Mouse (Mus musculus) gastrocnemius, postnatal 25 days (tissue): Measurements from ENCODE around the gene Atp8b2. TPM values are rescaled to one million over a fixed set of nuclear protein-coding genes. Genes with fewer than 3 reads are reported as not detected.

Experiments
- DNase-seq: peaks from one replicate; pipeline ENCODE4 v3.0.0; 2022
- total RNA-seq, 2 experiments: library from RNA; stranded (reverse); gene quantifications; 1 replicate in 1 of 2; 2 replicates in 1 of 2; pipeline ENCODE4 v1.2.3; 2021

Atp8b2 gene
- total RNA-seq, 2 experiments from 2014 or later: 14.1 to 15.1 TPM

DNA sequence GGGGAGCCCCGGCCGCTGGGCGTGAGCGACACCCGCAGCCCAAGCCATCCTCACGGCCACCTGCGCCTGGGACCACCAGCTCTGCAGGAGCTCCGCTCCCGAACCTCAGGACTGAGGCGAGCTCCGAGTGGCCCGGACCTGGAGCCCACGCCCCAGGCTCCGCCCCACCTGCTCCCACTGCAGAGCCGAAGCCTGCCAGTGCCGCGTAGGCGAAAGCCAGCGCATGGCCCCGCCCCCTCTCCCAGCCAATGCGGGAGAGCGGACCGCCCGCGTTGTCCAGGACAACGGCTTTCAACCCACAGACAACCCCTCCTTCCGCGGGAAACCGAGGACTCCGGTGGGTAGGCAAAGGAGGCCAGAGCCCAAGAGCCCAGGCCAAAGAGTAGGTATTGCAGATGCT, 2.8 kb downstream of the Atp8b2 start:
- peak; percentile 94 for DNase-seq

DNA sequence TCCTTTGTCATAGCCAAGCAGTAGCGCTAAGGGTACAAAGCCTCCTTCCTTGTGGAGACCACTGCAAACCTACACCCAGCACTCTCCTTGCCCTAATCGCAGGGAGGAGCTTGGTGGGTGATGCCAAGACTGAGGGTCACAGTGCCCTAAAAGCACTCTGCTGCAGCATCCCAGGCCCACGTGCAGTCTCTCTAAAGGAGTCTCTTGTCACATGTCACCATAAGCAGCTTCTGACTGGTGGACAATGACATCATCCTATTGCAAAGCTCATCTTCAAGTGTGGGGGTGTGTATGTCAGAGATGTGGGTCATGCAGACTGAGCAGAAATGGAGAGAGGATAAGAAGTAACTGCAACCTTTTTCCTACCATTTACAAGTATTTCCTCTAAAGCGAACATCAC, 3.9 kb downstream of the Atp8b2 start:
- DNase-seq: no peak

DNA sequence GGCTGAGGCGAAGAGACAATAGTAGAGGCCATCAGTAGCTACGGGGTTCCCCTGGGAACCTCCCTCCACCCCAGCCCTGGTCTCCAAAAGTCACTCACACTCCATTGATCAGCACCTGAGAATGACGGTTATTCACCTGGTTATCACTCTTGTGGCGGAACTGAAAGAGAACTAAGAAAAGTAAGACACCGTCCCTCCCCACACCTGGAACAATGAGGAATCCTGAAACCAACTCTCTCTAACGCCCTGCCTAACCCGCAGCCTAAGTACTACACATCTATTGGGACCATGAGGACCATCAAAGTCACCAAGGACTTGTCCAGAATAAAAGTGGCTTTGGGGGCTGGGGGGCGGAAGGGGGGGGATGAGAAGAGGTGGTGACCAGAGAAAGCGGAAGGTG, 5.4 kb downstream of the Atp8b2 start:
- DNase-seq: no peak

DNA sequence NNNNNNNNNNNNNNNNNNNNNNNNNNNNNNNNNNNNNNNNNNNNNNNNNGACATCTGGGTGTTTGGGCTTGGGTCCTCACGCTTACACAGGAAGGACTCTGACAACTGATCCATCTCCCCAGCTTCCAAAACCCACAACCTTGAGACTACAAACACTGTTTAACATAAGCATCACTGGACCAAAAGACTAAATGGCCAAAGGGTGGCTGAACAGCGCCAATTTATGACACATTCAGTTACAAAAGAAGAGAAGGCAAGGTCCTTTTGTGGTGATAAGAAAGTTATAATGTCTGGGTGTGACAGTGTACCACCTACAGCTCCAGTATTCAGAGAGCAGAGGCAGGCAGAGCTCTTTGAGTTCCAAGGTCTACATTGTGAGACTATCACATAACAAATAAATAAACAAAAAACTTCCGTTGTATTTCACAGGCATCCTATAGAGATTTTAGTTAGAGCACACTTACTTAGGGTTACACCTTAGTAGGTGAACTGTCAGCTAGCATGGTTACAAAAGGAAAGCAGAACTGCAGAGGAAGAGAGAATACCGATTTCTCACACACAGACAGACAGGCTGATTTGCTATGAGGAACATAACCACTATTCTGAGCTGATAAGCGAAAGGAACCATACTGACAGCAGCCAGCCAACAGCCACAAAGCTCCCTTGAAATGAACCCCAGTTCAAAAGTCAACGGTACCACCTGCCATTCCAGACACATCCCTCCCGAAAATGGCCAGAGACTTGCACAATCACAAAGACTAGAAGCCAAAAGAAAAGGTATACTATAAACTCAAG, 6.9 kb downstream of the Atp8b2 start:
- no peak for DNase-seq

DNA sequence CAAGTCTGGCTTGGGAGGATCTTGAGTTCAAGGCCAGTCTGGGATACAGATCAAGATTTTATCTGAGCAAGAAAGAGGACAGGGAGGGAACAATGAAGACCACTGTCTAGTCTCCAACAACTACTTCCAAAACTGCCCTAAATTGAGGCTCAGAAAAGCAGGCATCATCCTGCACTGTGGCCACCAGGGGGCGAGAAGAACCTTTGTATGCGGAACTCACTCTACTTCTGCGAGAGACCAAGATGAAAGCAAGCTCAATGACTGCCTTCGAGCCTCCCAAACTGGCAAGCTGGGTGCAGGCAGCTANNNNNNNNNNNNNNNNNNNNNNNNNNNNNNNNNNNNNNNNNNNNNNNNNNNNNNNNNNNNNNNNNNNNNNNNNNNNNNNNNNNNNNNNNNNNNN, 9.9 kb downstream of the Atp8b2 start:
- DNase-seq: peak; percentile 45

DNA sequence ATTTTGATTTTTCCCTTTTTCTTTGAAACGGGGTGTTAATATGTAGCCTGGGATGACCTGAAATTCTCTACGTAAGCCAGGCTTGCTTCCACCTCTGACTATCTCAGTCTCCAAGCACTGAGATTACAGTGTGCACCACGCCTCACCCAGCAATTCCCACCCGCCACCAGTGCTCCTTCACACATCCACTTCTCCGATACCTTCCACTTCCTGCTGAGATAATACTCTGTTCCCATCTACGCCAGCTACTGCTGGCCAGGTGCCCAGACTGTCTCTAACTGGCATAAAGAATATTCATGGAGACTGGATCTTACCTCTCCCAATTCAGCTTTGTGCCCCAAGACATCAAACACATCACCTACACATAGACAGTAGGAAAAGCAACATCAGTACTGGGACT, 14.7 kb downstream of the Atp8b2 start:
- no peak for DNase-seq

DNA sequence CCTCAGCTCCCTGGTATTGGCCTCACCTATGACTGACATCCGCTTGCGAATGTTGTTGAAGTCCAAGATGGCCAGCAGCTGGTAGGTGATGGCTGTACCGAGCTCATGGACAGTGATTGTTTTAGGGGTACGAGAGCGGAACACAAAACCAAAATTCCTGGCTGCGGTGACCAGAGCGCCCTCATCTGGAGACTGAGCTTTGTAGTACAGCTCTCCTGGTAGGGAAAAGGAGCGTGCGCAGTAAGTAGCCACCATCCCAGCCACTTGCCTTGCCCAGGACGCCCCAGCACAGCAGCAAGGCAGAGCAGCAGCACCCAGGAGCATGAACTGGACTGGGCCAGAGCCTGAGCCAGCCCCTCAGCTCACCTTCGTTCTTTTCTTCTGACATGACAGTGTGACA, 15.3 kb downstream of the Atp8b2 start:
- DNase-seq: no peak

DNA sequence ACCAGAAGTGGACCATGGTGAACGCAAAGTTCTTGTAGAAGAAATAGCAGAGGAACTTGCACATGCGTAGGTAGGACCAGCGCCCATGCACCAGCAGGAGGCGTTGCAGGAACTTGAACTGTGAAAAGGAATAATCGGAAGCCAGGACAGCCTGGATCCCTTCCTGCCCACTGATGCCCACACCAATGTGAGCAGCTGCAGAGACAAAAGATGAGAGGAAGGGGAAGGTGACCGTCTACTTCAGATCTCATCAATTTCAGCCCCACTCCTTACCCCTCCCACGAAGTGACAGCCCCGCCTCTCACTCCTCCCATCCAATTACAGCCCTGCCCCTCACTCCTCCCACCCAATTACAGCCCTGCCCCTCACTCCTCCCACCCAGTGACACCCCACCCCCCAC, 18.3 kb downstream of the Atp8b2 start:
- no peak for DNase-seq

DNA sequence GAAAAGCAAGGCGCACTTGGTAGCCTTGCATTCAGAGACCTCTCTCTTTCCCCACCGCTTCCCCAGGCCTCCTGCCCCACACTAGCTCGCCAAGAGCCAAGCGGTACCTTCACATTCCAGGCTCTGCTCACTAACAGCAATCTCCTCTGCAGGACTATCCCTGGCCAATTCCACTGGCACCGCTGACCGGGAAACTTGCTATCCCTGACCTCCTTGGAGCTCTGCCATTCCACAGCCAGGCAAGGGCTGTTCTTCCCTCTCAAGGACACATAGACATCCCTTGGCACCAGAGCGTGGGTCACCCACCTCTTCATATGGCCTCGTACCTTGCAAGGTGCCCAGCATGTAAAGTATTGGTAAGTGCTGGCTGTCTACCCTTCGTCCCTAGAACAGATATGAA, 20.4 kb downstream of the Atp8b2 start:
- DNase-seq: no peak

DNA sequence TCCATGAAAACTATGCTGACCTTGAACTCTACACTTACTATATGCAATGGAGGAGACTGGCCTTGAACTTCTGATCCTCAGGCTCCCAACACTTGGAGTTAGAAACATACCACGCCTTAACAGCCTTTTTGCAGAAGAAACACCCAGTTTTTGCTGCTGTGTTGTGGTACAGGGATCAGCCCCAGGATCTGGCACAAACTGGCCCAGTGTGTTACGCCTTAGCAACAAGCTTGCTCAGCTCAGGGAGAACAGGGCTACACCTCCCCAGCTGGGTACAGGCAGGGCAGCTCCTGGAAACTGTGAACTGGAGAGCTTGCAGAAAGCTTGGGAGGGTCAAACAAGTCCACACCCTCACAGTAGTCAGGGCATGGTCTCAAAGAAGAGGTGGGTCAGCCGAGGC, 26.8 kb downstream of the Atp8b2 start:
- no peak for DNase-seq

DNA sequence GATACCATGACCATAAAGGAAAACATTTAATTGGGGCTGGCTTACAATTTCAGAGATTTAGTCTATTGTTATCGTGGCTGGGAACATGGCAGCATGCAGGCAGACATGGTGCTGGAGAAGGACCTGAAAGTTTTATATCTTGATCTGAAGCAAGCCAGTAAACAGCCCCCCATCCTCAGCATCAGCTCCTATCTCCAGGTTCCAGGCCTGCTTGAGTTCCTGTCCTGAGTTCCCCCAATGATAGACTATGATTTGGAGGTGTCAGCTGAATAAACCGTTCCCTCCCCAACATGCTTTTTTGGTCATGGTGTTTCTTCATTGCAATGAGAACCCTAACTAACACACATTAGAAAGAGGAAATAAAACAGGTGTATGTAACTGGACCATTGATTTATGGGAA, 30.4 kb downstream of the Atp8b2 start:
- DNase-seq: no peak

DNA sequence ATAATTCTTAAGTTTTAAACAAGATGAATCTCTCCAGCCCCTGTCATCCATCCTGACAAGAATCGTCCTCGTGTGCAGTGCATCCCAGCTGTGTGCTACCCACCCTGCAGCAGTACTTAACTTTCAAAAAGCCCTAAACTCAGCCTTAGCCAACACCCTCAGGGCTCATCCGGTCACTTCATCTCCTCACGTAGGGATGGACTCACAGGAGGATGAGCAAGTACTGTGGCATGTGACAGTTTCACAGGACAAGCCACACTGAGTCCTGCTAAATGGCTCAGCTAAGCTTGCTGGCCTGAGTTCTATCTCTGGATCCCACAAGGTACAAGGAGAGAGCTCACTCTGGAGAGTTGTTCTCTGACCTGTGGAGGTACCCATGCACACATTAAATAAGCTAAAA, 34.4 kb downstream of the Atp8b2 start:
- DNase-seq: no peak

DNA sequence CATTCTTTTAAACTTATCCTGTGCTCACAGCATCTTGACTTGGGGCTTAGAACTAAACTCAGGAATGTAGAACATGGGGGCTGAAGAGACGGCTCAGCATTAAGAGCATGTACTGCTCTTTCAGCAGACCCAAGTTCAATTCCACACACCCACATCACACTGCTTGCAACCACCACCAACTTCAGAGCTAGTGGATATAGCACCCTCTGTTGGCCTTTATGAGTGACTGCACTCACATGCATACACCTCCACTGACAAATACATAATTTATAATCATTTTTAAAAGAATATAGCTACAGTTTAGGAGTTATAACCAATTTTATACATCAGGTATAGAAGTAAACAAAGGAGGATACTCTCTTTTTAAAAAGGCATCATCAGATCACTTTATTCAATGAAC, 36.9 kb downstream of the Atp8b2 start:
- no peak for DNase-seq

DNA sequence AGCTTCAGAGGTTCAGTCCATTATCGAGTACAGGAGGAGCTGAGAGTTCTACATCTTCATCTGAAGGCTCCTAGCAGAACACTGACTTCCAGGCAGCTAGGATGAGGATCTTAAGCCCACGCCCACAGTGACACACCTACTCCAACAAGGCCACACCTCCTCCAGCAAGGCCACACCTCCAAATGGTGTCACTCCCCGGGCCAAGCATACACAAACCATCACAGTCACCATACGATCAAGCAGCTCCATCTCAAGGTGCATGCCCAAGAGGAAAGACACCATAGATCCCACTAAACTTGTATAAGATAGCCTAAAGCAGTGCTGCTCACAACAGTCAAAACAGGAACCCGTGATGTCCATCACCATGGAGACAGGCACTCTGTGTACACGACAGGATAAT, 42.6 kb downstream of the Atp8b2 start:
- DNase-seq: no peak

DNA sequence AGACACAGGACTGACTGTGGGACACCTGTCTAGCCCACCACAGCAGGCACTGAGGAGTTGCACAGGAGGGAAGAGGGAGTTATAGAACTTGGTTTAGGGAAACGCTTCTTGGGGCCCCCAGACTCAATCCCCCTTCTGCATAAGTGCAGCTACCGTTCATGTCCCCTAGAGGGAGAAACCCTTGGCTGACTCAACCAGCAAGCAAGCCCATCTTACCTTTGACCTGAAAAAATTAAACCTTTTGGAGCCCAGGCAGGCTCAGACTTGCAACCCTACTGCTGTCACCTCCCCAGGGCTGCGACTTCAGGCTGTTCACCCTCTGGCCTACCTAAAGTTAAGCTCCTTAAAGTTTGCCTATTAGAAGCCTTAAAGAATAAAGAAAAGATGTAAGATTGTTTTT, 45.9 kb downstream of the Atp8b2 start:
- DNase-seq: no peak

DNA sequence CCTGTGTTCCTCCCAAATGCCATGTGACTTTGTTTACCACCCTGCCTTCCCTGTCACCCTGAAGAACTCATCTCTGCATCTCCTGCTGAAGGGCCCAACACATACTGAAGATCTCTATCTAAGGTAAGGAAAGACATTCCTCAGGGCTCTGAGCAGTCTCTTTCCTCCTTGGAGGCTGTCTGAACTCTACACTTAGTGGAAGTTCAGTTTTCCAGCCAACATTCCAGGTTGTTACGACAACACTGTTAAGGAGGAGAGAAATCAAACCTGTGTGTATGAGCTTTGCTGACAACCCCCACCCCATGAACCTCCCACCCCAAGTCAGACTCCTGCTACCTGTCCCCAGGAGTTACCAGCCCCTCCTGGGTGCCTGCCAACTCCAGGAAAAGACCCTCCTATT, 46.7 kb downstream of the Atp8b2 start:
- no peak for DNase-seq

DNA sequence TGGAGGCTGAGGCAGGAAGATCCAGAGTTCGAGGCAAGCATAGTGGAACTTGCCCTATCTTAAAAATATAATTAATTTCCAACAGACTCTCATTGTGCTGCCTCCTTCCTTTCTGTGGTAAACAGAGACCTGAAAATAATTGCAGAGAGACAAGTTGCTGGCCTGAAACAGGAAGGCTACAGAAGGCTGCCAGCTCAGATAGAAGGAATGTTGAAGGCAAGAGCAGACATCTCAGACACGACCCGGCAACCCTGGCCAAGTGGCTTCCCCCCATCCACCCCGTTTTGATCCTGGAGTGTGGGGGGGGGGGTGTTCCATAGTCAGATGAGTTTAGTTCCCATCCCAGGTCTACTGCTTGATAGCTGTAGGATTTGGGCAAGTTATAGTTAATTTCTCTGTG, 48.6 kb downstream of the Atp8b2 start:
- no peak for DNase-seq

DNA sequence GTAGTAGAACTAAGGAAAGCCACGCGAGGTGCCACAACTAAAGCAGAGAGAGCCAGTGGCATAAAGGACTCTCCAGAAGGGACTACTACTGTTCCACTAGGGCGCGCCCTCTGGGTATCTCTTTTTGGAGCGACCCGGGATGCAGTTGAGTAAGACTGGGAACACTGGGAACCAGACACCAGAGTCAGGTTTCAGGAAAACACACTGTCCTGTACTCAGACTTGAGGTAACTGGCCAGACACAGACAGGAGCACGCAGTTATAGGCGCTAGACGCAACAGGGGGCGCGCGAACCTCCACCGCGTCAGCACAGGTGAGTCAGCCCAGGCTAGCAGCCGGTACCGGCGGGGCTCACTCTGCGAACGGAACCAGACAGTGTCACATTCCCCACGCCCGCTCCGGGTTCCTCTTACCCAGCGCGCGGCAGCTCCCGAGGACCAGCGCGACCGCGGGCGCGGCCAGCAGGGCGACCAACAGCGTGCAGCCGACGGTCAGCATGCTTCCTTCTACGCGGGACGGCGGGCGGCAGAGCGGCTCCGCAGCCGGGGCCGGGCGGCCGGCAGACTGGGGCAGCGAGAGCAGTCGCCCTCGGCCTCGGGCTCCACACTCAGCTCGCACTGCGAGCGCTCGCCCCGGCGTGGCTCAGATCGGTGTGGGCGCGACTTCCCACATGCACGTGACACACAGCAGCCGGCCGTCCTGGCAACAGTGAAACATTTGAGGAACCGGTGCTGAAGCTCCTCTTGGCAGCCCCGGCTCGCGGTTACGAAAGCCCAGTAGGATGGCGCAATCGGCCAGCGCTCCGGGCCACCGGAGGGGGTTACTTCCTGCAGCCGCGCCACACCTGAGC, 50.5 kb downstream of the Atp8b2 start, which contains the start of gene Il6ra:
Gene Il6ra, minus strand, starts transcription at position 654 of the 849 bp plus-strand sequence.
- DNase-seq: peak; percentile 91

DNA sequence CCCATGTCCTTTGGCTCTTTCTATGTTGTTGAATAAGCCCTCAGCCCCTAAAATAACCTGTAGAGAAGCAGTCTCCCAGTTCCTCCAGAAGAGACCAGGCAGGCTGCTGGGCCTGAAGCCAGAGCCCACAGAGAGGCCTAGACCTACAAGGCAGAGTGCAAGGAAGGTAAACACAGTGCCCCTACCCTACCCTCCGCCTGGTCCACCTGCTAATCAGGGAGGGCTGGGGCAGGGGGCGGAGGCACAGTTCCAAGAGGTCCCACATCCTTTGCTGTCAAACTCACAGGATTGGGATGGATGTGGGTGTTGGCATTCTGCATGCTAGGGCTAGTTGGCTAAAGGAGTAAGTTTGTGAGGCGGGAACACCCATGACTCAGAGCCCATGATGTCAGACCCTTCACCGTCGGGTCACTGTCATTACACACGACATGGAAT, 51.2 kb downstream of the Atp8b2 start:
- DNase-seq: no peak

DNA sequence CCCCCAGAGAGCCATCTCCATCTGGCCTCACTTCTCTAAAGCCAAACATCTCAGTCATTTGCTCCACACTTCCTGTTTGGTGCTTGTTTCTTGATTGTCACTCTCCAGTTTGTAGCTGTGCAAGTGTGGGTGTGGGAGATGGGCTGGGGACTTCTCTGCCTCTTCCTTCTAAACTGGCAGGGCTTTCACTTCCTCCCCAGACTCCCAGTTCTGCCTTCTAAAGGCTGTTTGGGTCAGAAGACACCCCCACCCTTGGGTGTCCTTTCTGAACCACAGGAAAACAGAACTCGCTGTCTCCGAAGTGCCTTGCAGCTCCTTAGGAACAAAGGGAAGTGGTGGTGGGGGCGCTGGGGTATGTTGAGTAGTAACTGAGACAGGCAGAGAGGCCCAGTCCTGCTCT, 52.1 kb downstream of the Atp8b2 start:
- DNase-seq: peak; percentile 39

DNA sequence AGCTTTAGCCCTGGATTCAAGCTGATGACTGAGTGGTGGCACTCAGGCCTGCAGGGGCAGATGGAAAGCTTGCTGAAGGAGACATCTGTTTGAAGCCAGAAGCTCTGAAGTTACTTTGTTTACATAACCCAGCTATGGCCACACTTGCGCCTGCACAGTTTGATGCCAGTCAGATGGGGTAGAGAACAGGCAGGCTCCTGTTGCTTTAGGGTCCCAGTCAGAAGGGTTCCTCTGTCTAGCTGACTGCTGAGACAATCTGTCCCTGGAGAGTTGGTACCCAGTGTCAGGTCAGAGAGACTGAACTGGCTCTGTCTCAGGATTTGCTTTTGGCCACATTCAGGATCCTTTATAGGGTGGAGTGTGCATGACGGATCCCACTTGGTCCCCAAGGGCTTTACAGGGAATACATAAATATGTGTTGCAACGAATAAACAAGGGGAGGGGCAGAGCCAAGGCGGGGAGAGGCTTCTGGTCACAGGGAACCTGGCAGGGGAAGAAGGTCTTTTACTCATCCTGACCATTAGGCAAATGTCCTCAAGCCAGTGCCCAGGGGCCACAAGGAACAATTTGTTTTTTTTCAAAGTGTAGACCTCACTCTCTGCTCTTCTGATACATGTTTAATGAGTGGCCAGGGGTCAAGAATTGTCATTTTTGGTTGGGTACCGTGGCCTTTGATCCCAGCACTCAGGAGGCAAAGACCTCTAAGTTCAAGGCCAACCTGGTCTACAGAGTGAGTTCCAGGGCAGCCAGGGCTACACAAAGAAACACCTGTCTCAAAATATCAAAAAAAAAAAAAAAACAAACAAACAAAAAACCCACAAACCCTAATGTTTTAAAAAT, 53.4 kb downstream of the Atp8b2 start:
- no peak for DNase-seq

DNA sequence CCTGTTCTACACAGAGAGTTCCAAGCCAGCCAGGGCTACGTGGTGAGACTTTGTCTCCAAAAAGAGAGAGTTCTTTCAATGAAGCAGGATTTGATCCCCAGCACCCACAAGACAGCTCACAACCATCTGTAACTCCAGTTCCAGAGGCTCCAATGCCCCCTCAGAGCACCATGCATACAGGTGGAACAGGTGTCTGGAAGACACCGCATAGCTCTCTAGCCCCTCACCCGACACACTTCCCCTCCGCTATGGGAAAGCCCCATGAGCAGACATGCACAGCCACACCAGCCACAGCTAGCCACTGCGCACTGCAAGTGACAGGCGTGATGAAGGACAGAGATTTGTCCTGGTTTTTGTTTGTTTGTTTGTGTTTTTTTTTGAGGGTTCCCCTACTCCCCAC, 54.5 kb downstream of the Atp8b2 start:
- DNase-seq: no peak

DNA sequence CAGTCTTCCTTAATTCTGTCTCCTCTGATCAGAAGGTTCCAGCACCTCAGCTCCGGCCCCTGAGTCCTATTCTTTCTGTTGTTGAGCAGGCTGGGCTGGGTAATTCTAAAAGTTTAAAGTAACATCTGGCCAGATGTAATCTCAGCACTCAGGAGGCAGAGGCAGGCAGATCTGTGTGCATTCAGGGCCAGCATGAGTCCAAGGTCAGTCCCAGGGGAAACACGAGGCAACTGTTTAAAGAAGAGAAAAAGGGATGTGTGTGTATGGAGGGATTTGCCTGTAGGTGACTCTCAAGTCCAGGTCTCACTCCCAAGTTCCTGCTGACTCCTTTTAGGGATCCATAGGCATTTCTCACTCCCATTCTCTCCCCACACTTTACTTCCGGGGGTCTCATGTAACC, 55.5 kb downstream of the Atp8b2 start:
- no peak for DNase-seq
